10 mouse cellular contexts compared by ENCODE assay signal in the genomic region with DNA sequence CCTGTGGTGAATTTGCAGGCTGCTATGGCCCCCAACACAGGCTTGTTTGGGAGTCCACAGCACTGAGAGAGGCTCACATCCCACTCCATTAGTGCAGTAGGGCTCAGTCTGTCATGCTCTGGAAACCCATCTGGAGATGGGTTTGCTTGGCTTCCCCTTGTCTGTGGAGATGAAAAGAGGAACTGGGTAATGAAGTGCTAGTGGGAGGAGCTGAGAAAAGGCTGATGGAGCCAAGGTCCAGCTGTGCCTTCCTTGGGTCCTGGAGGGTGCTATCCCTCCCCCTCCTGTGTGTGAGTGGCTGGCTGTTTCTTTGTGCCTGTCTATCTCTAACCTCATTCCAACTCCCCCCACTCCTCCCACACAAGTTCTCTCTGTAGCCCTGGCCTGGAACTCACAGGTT. TPM values are rescaled to one million over a fixed set of nuclear protein-coding genes. Genes with fewer than 3 reads are reported as not detected.
DNase-seq lines count a peak whose midpoint lies in the region; ATAC-seq lines count a peak whose summit lies in the region.
"Had no signal": no experiment of that assay in that cellular context is flagged by ENCODE, and none has a peak within 500 bp of the region (broad histone marks: within the 10 kb centered on the region; RNA-seq: fewer than 3 reads in every experiment).

No protein-coding gene starts in this region.

- no peak overlapping the region for H3K4me3 ChIP-seq in limb, embryonic 15.5 days
- no peak overlapping the region for H3K4me3 ChIP-seq in stomach, embryonic 16.5 days (replicated peaks; ENCODE audit: low read length)
- no peak overlapping the region for H3K4me3 ChIP-seq in neural tube, embryonic 15.5 days (replicated peaks)

- no peaks in the 10 kb centered on the region for H3K27me3 ChIP-seq in limb, embryonic 15.5 days
- no peaks in the 10 kb centered on the region for H3K27me3 ChIP-seq in stomach, embryonic 16.5 days (ENCODE audit: control insufficient read depth, insufficient read depth, low read length)
- no peaks in the 10 kb centered on the region for H3K27me3 ChIP-seq in neural tube, embryonic 15.5 days (replicated peaks)

- intact Hi-C loops in left cerebral cortex, postnatal 4 days (cut with DNase I), result no loop called here

- peak; percentile 28 for DNase-seq in left cerebral cortex, postnatal 4 days
- DNase-seq in left cerebral cortex, adult 11 months (ENCODE audit: low spot score), result no peak
- DNase-seq in embryo, embryonic 10 days (ENCODE audit: low spot score), result peak; percentile 36
- DNase-seq in adrenal gland, postnatal 36 days, result no peak
- DNase-seq: gastrocnemius, postnatal 36 days; thymus, postnatal 36 days had no signal

- H3K9ac ChIP-seq in limb, embryonic 15.5 days, result no peak overlapping the region
- H3K9ac ChIP-seq in stomach, embryonic 16.5 days (ENCODE audit: low read length), result no peak overlapping the region
- H3K9ac ChIP-seq in neural tube, embryonic 15.5 days (replicated peaks), result no peak overlapping the region

- no peaks in the 10 kb centered on the region for H3K36me3 ChIP-seq in limb, embryonic 15.5 days
- no peaks in the 10 kb centered on the region for H3K36me3 ChIP-seq in stomach, embryonic 16.5 days (ENCODE audit: control insufficient read depth, insufficient read depth, low read length)
- H3K36me3 ChIP-seq in neural tube, embryonic 15.5 days, result no peaks in the 10 kb centered on the region

- peaks cover 28% of the 10 kb centered on the region for H3K4me1 ChIP-seq in limb, embryonic 15.5 days
- H3K4me1 ChIP-seq in stomach, embryonic 16.5 days (ENCODE audit: control insufficient read depth, insufficient read depth, low read length), result peaks cover 25% of the 10 kb centered on the region
- H3K4me1 ChIP-seq in neural tube, embryonic 15.5 days, result peaks cover 19% of the 10 kb centered on the region

- no peak for ATAC-seq in limb, embryonic 15.5 days (ENCODE audit: insufficient number of reproducible peaks, low FRiP score, low TSS enrichment, low read depth)
- peak; percentile 19; the same call in 1 of the 2 replicates for ATAC-seq in stomach, embryonic 16.5 days (ENCODE audit: insufficient read depth, low FRiP score)
- ATAC-seq in neural tube, embryonic 15.5 days (ENCODE audit: low FRiP score), result no peak

- H3K9me3 ChIP-seq in limb, embryonic 15.5 days, result no peaks in the 10 kb centered on the region
- no peaks in the 10 kb centered on the region for H3K9me3 ChIP-seq in stomach, embryonic 16.5 days (replicated peaks; ENCODE audit: control insufficient read depth, low read length)
- H3K9me3 ChIP-seq in neural tube, embryonic 15.5 days (replicated peaks), result no peaks in the 10 kb centered on the region

- H3K4me2 ChIP-seq in limb, embryonic 15.5 days, result no peak overlapping the region
- no peak overlapping the region for H3K4me2 ChIP-seq in stomach, embryonic 16.5 days (ENCODE audit: low read depth, low read length)
- no peak overlapping the region for H3K4me2 ChIP-seq in neural tube, embryonic 15.5 days

- H3K27ac ChIP-seq in limb, embryonic 15.5 days, result peak overlapping the region; percentile 35; the same call in 1 of the 2 replicates
- H3K27ac ChIP-seq in stomach, embryonic 16.5 days (ENCODE audit: low read length), result peak overlapping the region; percentile 58
- no peak overlapping the region for H3K27ac ChIP-seq in neural tube, embryonic 15.5 days (replicated peaks)

RNA-seq across cellular contexts. Expression of a gene that starts 40.8 kb away (rescaled TPM):
- under 1 TPM in 1 of 2 experiments, not detected in 1; 0.20 TPM for total RNA-seq in left cerebral cortex, postnatal 4 days (2021)
- 0.16 and 0.22 TPM in 2 replicates for polyA plus RNA-seq in limb, embryonic 15.5 days (2015; fragmentation: Nextera tagmentation; extraction: Ambion mirVana)
- not detected in 2 replicates for polyA plus RNA-seq in stomach, embryonic 16.5 days (2015; fragmentation: Nextera tagmentation; extraction: Ambion mirVana)
- polyA plus RNA-seq in neural tube, embryonic 15.5 days (2015; fragmentation: Nextera tagmentation; extraction: Ambion mirVana), result not detected in 2 replicates
- total RNA-seq in adrenal gland, postnatal 36 days (2021), result not detected
- total RNA-seq: gastrocnemius, postnatal 36 days had no signal
- polyA plus RNA-seq: embryonic facial prominence, embryonic 11.5 days had no signal

Comparison
In these comparisons a context has a peak if more than half of its experiments do, and no peak if none do; other contexts are left out.
1. DNase-seq: peak in left cerebral cortex, postnatal 4 days (single experiment) and embryo, embryonic 10 days (single experiment); none in left cerebral cortex, adult 11 months (single experiment) and adrenal gland, postnatal 36 days (0 of 2).